Mouse (Mus musculus) ES-Bruce4 (cell line): ENCODE results near the gene Tvp23b. TPM values are rescaled to one million over a fixed set of nuclear protein-coding genes. Genes with fewer than 3 reads are reported as not detected.

Source experiments
- H3K27ac ChIP-seq: 2 replicates; pipeline ENCODE4 v1.5.1; 2012; ENCODE audit warnings: low read length, inconsistent platforms; ENCODE audit not compliant: insufficient read depth
- H3K27me3 ChIP-seq: 2 replicates; pipeline ENCODE4 v1.6.1; 2012; ENCODE audit warnings: mild to moderate bottlenecking, low read length, inconsistent platforms; ENCODE audit not compliant: control insufficient read depth, poor library complexity, insufficient read depth, severe bottlenecking
- H3K36me3 ChIP-seq: 2 replicates; pipeline ENCODE4 v1.6.1; 2012; ENCODE audit warnings: inconsistent platforms, mild to moderate bottlenecking, low read length, moderate library complexity; ENCODE audit not compliant: control insufficient read depth, poor library complexity, insufficient read depth, severe bottlenecking
- H3K4me1 ChIP-seq: one replicate; pipeline ENCODE4 v1.8.1; 2011; ENCODE audit warnings: low read length; ENCODE audit not compliant: control insufficient read depth, insufficient read depth
- H3K4me3 ChIP-seq: 2 replicates; pipeline ENCODE4 v1.5.1; 2011; ENCODE audit warnings: low read depth, mild to moderate bottlenecking, low read length
- H3K9ac ChIP-seq: 2 replicates; pipeline ENCODE4 v1.6.1; 2012; ENCODE audit warnings: low read depth, mild to moderate bottlenecking, inconsistent platforms; ENCODE audit not compliant: poor library complexity, severe bottlenecking
- H3K9me3 ChIP-seq: replicated peaks from 2 replicates; pipeline ENCODE4 v1.6.1; 2012; ENCODE audit warnings: mild to moderate bottlenecking, low read length, inconsistent platforms; ENCODE audit not compliant: control insufficient read depth, poor library complexity, insufficient read depth, severe bottlenecking
- CTCF ChIP-seq: IDR thresholded peaks from one replicate; pipeline ENCODE4 v1.8.1; 2011; ENCODE audit warnings: low read depth, low read length
- EP300 ChIP-seq: IDR thresholded peaks from 2 replicates; pipeline ENCODE4 v1.6.1; 2011; ENCODE audit warnings: low read depth, low read length; ENCODE audit not compliant: insufficient read depth
- POLR2A ChIP-seq: IDR thresholded peaks from one replicate; pipeline ENCODE4 v1.8.1; 2011; ENCODE audit warnings: low read length; ENCODE audit not compliant: insufficient read depth
- polyA plus RNA-seq: library from polyadenylated mRNA; stranded (reverse); fragments of >200 nt; gene quantifications from 2 replicates; pipeline ENCODE4 v1.2.4, GENCODE M21; 2011; ENCODE audit warnings: low read depth; ENCODE audit not compliant: missing spikeins, insufficient read depth, insufficient read length

The Tvp23b gene
- polyA plus RNA-seq, 1 experiment = 42.3 TPM

DNA sequence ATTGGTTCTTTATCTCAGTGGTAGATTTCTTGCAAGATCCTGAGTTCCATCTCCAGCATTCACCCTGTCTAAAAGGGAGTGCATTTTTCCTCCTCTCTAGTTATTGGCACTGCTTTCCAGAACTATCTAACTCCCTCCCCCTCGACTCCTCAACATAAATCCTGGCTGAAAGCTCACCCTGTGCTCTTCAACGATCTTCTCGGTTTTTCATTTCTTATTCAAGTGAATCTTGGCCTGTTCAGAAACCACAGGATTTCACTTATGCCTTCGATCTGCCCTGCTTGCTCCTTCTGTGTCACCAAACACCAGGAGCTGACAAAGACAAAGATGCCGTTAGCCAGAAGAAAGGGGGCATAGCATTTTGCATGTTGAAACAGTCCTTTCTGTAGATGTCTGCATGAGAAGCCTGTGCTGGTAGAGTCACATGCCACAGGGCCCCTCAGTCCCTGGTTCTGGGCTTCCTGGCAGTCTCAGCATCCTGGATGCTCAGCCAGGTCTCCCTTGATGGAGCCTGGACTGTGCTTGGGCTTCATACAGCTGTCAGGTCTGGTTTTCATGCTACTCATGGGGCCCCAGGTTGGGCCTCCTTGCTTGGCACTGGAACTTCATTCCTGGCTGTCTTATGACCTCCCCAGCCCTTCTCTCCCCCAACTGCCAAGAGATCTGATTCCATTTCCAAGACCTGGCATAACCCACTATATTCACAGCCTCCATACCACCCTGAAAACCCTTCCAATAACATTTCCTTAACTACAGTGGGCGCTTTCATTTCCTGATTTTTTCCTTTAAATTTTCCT, 40.9 kb downstream of the Tvp23b start:
- no peak overlapping the region for H3K4me3 ChIP-seq

DNA sequence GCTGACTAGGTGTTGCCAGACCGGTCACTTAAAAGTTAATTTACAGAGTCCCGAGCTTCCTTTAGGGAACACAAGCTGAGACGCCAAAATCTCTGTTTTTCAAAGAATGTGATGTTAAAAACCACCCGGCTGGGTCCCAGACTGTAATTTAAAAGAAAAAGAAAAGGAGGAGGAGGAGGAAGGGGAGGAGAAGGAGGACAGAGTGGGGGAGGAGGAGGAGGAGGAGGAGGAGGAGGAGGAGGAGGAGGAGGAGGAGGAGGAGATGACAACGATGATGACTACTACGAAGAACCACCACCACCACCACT, 41.4 kb downstream of the Tvp23b start:
- H3K36me3 ChIP-seq = no peaks in the 10 kb centered on the region
- no peak overlapping the region for H3K4me3 ChIP-seq
- no peaks in the 10 kb centered on the region for H3K9me3 ChIP-seq
- H3K27me3 ChIP-seq = no peaks in the 10 kb centered on the region
- TF ChIP-seq EP300 (no peak), CTCF (no peak), POLR2A (no peak)
- H3K9ac ChIP-seq = no peak overlapping the region
- H3K27ac ChIP-seq = no peak overlapping the region
- no peaks in the 10 kb centered on the region for H3K4me1 ChIP-seq

More for the DNA sequence above, 40.9 kb downstream of the Tvp23b start:
- TF ChIP-seq CTCF = no peak
- TF ChIP-seq EP300 = no peak
- H3K36me3 ChIP-seq = no peaks in the 10 kb centered on the region
- no peaks in the 10 kb centered on the region for H3K9me3 ChIP-seq
- H3K9ac ChIP-seq = no peak overlapping the region
- no peaks in the 10 kb centered on the region for H3K4me1 ChIP-seq
- H3K27me3 ChIP-seq = no peaks in the 10 kb centered on the region
- no peak overlapping the region for H3K27ac ChIP-seq

DNA sequence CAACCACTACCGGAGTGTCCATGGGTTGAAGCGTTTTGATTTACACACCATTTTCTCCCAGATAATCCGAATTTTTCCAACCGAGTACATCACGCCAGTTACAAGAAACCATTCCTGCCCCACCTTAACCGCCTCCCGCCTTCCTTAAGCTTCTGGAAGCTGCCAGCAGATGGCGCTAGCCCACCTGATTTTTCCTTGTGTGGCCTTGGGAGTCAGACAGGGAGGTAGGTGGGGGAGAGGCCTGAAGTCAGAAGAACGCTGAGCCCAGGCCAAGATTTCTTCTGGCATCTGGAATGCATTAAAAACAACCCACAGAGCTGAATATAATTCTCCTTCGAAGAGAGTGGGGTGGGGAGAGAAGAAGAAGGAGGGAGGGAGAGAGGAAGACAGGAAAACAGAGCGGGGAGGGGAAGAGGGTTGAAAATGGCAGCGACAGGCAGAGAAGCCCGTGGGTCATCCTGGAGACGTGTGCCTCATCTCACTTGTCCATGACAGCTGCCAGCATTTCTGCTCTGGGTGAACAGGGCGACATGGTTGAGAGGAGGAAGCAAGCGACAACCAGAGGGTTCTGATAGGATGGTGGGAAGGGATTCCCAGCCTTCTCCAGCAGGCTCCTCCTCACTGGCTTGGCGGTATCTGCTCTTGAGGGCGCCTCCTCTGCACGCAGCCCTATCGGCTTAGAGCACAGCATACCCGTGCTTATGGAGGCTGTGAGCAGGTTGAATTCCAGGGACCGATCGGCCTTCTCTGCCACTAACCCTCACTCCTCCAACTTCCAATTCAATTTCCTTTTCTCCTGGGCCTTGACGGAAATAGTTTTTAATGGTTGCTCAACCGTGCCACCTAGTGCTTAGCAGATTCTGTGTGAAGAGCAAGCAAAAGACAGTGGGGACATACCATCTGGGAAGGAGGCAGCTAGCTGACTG, 42.1 kb downstream of the Tvp23b start:
- no peaks in the 10 kb centered on the region for H3K9me3 ChIP-seq
- TF ChIP-seq EP300 (no peak), POLR2A (no peak), CTCF (peak; percentile 88)
- H3K4me1 ChIP-seq = no peaks in the 10 kb centered on the region
- H3K36me3 ChIP-seq = no peaks in the 10 kb centered on the region
- no peaks in the 10 kb centered on the region for H3K27me3 ChIP-seq
- H3K4me3 ChIP-seq = 0 out of 2 replicates have a peak overlapping the region, but pooled peaks have one; percentile 23
- H3K27ac ChIP-seq = no peak overlapping the region
- peak overlapping the region; percentile 2; the same call in 1 of the 2 replicates for H3K9ac ChIP-seq

DNA sequence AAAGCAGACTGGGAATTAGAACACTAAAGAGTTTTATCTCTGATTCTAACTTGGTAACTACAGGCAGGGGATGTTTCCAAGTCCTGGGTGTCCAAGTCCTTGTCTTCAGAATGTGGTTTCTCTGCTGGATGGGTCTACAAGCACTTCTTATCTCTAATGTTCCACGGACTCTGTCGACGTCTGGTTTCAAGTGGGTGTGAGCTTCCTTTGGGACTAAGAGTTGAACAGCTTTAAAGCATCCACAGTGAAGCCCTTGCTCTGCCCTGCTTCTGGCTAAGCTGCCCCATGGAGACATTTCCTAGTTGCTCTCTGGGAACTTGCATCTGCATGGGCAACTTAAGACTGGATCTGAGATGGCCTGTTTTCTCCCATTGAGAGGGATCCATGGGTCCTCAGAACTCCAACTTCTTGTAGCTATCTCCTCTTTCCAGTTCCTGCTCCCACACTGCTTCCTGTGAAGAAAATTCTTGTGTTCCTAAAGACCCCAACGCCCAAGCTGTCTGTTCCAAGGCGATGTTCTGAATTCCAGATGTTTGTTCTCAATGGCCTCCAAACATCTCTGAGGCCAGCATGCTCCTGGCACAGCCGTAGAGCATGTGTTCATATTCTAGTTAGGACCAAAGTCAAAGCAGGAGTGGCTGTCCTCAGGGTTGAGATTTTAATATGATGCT, 45.0 kb downstream of the Tvp23b start:
- Histone ChIP-seq H3K36me3 (no peaks in the 10 kb centered on the region), H3K27ac (no peak overlapping the region), H3K4me1 (no peaks in the 10 kb centered on the region), H3K27me3 (no peaks in the 10 kb centered on the region), H3K9me3 (no peaks in the 10 kb centered on the region), H3K9ac (no peak overlapping the region), H3K4me3 (no peak overlapping the region)
- TF ChIP-seq POLR2A (no peak), CTCF (no peak), EP300 (no peak)

- TF ChIP-seq EP300 (no peak), CTCF (no peak), POLR2A (no peak)
- Histone ChIP-seq H3K9me3 (no peaks in the 10 kb centered on the region), H3K36me3 (no peaks in the 10 kb centered on the region), H3K4me1 (no peaks in the 10 kb centered on the region), H3K27ac (no peak overlapping the region), H3K9ac (no peak overlapping the region), H3K4me3 (no peak overlapping the region), H3K27me3 (no peaks in the 10 kb centered on the region)
Observed at GRCm38 (mm10) chr11:62929799-62930198, 50.5 kb downstream of the Tvp23b start.
